Mouse (Mus musculus) B cell, adult 2 months (primary cell): Measurements from ENCODE around the gene Rasgef1a.

Experiments used
- DNase-seq, 2 experiments: peaks; one replicate each; pipeline ENCODE4 v3.0.0; 2022

The Rasgef1a gene

GRCm38 (mm10) chr6:118031467-118031866, 20.2 kb downstream of the Rasgef1a start:
- no peak for DNase-seq

GRCm38 (mm10) chr6:118035639-118036038, 24.4 kb downstream of the Rasgef1a start:
- DNase-seq: no peak

GRCm38 (mm10) chr6:118036118-118036805, 25.0 kb downstream of the Rasgef1a start:
- no peak for DNase-seq

- no peak for DNase-seq
Measured at GRCm38 (mm10) chr6:118036866-118037265, 25.6 kb downstream of the Rasgef1a start.

- DNase-seq: no peak
Measured at GRCm38 (mm10) chr6:118045180-118045579, 33.9 kb downstream of the Rasgef1a start.

- no peak for DNase-seq
Measured at GRCm38 (mm10) chr6:118045892-118046291, 34.7 kb downstream of the Rasgef1a start.

- DNase-seq: no peak
Measured at GRCm38 (mm10) chr6:118046511-118046910, 35.3 kb downstream of the Rasgef1a start.

GRCm38 (mm10) chr6:118046924-118047323, 35.7 kb downstream of the Rasgef1a start:
- no peak for DNase-seq

GRCm38 (mm10) chr6:118047811-118048505, 36.7 kb downstream of the Rasgef1a start:
- no peak for DNase-seq

- DNase-seq: no peak
Measured at GRCm38 (mm10) chr6:118049776-118050175, 38.5 kb downstream of the Rasgef1a start.

GRCm38 (mm10) chr6:118051474-118051873, 40.2 kb downstream of the Rasgef1a start:
- DNase-seq: no peak

- DNase-seq: no peak
Measured at GRCm38 (mm10) chr6:118055209-118055608, 44.0 kb downstream of the Rasgef1a start.

GRCm38 (mm10) chr6:118061266-118061665, 50.0 kb downstream of the Rasgef1a start:
- DNase-seq: no peak

GRCm38 (mm10) chr6:118063266-118063665, 52.0 kb downstream of the Rasgef1a start:
- no peak for DNase-seq

- DNase-seq: peak; percentile 31 to 36
Measured at GRCm38 (mm10) chr6:118064968-118065530, 53.8 kb downstream of the Rasgef1a start.

- DNase-seq: no peak
Measured at GRCm38 (mm10) chr6:118065837-118066198, 54.6 kb downstream of the Rasgef1a start.

- peak; percentile 36 to 43 for DNase-seq
Measured at GRCm38 (mm10) chr6:118066199-118067081, 55.2 kb downstream of the Rasgef1a start.

- DNase-seq: peak; percentile 7 to 12
Measured at GRCm38 (mm10) chr6:118067720-118068119, 56.5 kb downstream of the Rasgef1a start.

- no peak for DNase-seq
Measured at GRCm38 (mm10) chr6:118070321-118071012, 59.2 kb downstream of the Rasgef1a start.

- DNase-seq: no peak
Measured at GRCm38 (mm10) chr6:118071013-118071350, 59.7 kb downstream of the Rasgef1a start.

GRCm38 (mm10) chr6:118071416-118071815, 60.2 kb downstream of the Rasgef1a start:
- no peak for DNase-seq

- no peak for DNase-seq
Measured at GRCm38 (mm10) chr6:118072176-118072575, 60.9 kb downstream of the Rasgef1a start.

- DNase-seq: no peak
Measured at GRCm38 (mm10) chr6:118074151-118074550, 62.9 kb downstream of the Rasgef1a start.
